Mouse (Mus musculus) cerebellum, adult 9-11 months (tissue): ENCODE measurements at regions not wholly inside any gene's neighbourhood (a gene's known extent, or its start where the extent isn't known, plus 50 kb on each side); places are given as distances from the start of the nearest gene placed in this dataset.

Source experiments
- DNase-seq: peaks from one replicate; pipeline ENCODE4 v3.0.0; 2022

DNA sequence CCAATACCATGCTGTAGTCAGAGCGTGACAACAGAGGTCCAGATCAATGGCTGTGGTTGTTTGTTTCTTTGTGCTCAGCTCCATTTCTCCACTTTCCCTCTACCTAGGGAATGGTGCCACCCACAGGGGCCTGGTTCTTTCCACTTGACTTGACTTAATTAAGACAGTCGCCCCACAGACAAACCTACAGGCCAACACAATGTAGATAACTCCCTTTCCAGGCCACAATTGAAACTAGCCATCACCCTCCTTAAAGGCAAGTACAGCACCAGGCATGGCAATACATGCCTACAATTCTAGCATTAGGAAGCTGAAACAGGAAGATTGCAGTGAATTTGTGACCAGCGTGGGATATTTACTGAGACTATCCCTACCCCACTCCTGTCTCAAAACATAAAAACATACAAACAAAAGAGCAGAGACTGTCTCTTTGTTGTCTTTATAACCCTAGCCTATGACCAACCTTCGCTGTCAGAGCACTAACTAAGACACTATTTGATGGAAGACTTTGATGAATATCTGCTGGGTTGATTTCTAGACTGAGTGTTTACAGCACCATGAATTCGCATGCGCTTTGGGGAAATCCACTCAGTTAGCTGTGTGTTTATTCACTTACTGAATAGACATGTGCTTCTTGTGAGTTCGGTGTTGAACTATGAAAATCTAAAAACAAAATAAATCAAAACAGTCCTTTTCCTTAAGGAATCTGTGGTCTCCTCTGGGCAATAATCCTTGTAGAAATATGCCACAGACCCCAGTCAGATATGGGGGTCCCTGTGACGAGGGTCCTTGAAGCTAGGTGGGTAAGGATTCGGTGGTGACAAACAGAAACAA, 116.7 kb upstream of the Cpm start:
- DNase-seq, result no peak

GRCm38 (mm10) chr10:117511483-117512406, 117.6 kb upstream of the Cpm start:
- no peak for DNase-seq

- DNase-seq, result no peak
These were observed 118.5 kb upstream of the Cpm start for GRCm38 (mm10) chr10:117510529-117511482.

DNA sequence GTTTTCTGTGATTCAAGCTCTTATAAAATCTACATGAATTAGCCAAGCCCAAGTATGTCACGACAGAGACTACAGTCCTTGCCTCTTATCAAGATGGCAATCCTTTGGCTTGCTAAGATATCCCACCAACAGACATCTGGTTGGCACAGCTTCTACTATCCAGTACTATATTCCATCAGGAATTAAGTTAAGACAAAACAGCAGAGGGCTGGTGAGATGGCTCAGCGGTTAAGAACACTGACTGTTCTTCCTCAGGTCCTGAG, 119.1 kb upstream of the Cpm start:
- DNase-seq, result no peak

GRCm38 (mm10) chr10:117509431-117510223, 119.7 kb upstream of the Cpm start:
- no peak for DNase-seq

GRCm38 (mm10) chr10:117506252-117506992, 122.9 kb upstream of the Cpm start:
- no peak for DNase-seq

DNA sequence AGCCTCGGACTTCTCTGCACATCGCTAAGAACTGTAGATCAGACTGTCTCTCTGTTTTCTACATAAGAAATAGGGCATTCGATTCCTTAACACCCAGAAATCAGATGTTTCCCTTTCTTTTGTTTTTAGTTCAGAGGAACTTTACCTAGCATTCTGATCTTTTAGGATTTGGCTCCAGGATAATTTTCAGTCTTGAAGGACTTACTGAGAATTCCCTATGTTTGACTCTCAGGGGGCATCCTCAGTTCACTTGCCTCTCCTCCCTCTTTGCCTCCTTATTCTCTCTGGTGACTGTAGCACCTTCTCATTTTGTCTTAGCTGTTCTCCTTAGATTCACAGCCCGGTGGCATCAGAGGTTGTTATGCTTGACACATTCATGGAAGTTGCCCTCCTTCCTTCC, 123.8 kb upstream of the Cpm start:
- no peak for DNase-seq

GRCm38 (mm10) chr10:117505057-117505456, 124.2 kb upstream of the Cpm start:
- no peak for DNase-seq

- DNase-seq, result no peak
These were observed 124.6 kb upstream of the Cpsf6 start for GRCm38 (mm10) chr10:117504267-117504902.

DNA sequence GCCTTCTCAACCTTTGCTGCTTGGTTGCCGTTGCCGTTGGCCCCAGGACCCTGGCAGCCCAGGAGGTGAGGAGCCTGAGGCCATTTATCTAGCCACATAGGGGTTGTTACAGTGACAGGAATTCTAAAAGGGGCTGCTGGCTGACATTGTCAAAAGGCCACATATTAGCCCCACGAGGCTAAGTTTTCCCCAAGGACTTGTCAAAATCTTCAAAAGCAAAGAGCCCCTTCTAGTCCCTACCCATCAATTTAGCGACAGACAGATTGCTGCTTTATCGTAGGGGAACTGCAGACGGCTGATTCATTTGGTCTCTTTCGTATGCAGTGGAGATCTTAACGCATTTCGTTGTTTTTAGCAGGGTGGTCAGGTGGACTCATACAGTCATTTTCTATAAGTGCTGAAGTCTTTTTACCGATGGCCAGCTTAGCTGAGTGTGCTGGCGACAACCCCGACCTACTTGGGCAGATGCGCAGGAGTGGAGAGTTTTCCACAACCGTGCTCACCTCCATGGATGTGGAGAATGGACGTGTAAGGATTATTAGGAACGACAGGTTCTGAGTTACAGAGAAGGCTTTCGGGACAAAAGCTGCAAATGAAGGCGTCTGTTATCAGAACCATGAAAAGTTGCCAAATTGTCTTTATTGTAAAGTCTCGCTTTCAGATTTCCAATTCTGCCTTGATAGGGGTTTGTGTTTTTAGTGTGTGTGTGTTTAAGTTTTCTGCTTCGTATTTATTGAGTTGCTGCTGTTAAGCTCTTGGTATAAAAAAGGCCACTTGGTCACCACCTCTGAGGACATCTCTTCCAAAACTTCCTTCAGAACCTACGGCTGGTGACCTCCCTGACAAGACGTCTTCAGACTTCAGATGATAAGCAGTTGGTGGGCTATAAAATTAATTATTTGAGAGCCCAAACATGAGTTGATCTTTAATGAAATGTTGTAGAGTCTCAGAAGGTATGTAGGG, 123.7 kb upstream of the Cpsf6 start:
- DNase-seq, result no peak

GRCm38 (mm10) chr10:117502731-117503130, 122.9 kb upstream of the Cpsf6 start:
- DNase-seq, result no peak

DNA sequence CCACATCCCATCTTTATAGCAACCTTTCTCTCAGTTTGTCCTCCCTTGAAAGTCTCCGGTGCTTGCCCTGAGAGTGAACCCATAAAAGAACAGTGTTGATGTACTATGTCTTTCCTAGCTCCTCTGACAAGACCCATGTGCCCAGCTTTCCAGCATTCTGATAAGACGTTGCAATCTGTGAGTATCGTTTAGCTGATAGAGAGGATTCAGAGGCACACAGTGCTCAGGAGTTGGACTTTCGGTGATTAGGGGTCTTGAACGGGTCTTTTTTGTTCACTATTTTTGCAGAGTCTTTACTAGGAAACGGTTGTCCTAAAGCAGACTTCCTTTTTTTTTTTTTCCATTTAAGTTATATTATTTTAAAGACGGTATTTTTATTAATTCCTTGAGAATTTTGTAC, 122.3 kb upstream of the Cpsf6 start:
- no peak for DNase-seq

DNA sequence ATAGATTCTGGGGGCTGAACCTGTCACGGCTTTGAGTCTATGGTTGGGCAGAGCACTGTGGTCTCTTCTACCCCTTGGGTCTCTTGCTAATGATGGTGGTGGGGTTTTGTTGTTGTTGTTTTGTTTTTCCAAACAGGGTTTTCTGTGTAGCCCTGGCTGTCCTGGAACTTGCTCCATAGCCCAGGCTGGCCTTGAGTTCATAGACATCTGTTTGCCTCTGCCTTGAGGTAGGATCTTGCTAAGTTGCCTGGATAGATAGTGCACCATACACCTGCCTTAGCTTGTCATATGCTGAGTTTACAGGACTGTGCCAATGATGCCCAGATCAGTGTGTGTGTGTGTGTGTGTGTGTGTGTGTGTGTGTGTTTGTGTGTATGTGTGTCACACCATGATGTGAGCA, 121.6 kb upstream of the Cpsf6 start:
- no peak for DNase-seq

DNA sequence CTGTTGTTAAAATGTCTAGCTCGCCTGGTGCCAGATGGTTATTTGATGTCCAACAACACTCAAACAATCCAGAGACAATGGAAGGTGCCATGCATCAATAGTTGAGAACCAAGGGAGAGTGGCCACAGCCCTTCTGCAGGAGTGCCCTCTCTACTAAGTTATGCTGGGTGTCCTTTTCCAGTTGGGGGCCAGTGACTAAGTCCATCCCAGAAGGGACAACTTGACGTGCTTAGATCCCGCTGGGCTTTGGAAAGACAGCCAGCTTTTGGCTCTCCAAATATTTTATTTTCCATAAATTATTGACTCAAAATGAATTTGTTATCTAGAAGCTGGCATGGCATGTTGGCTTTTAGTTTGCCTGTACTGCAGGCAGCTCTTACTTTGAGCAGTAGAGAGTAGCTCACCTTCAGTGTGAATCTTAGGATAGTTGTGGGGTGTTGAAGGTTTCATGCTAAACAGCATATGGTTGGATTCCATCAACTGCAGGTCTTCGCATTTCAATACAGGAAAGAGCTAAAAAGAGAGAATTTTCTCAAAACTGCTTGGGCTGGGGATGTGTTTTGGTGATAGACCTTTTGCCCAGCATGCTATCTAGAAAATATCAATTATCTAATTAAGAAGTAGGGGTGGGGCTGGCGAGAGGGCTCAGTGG, 120.8 kb upstream of the Cpsf6 start:
- DNase-seq, result no peak

GRCm38 (mm10) chr10:117499864-117500453, 120.1 kb upstream of the Cpsf6 start:
- DNase-seq, result no peak

DNA sequence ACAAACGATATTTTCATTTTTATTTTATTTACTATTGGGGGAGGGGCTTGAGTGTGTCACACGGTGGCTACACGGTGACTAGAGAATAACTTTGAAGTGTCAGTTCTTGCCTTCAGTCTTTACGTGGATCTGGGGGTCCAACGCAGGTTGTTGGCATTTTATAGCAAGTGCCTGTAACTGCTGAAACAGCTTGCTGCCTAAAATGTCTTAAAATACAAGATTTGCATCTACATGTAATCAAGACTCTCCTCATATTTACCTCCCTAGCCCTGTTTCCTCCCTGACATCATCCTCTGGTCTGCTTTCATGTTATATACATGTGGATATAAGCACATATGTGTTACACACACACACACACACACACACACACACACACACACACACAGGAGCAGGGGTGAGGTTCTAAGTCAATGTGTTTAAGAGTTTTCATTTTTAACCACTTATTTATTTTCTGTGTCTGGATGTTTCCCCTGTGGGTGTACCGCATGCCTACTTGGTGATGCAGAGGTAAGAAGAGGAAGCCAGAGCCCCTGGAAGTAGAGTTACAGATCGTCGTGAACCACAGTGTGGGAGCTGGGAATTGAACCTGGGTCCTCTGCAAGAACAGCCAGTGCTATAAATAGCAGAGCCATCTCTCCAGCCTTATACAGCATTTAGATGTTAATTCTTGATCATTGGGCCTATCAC, 119.5 kb upstream of the Cpsf6 start:
- no peak for DNase-seq

DNA sequence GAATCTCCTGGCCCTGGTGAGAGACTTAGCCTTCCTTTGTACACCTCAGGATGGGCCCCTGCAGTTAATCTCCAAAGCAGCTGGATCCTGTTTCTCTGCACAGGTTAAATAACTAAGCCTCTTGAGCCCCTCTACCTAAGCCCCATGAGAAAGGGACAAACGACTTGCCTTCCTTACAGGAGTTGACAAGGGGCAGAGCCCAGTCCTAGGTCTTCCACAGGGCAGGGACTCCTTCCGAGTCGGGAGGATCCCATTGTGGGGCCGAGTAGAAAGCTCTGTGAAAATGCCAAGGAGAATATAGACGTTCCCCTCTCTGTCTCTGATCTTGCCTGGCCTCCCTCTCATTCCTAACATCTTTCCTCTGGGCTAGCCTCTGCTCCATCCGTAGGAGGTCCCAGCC, 118.7 kb upstream of the Cpsf6 start:
- DNase-seq, result no peak
